Mouse (Mus musculus): ENCODE results near the gene Ube2g2. TPM values are rescaled to one million over a fixed set of nuclear protein-coding genes. Genes with fewer than 3 reads are reported as not detected.

The Ube2g2 gene
- total RNA-seq, 2 experiments from 2014 or later, result 45.1 to 47.6 TPM

Small RNAs within 50 kb of the gene (microRNA-seq; reads per million reads assigned to microRNA genes)
- gene Mir1930, result 21.1 reads per million, percentile 36 among the genes with 10 or more reads in this experiment

Other genes starting within 250 kb of the Ube2g2 start
- 10 to 100 TPM; 64.3 to 70.4 TPM for gene Adarb1, start 204.0 kb upstream of the Ube2g2 start, total RNA-seq (2021)
- 10 to 100 TPM; 29.0 to 30.1 TPM for gene Fam207a, start 106.5 kb upstream of the Ube2g2 start, total RNA-seq (2021)
- 1 to 10 TPM; 1.7 to 2.2 TPM for gene Itgb2, start 92.0 kb upstream of the Ube2g2 start, total RNA-seq (2021)
- gene Pttg1ip, start 40.6 kb upstream of the Ube2g2 start, total RNA-seq (2021), result 10 to 100 TPM; 54.7 to 62.7 TPM
- gene Sumo3, start 16.2 kb upstream of the Ube2g2 start, total RNA-seq (2021), result 100 to 1,000 TPM; 175 to 189 TPM
- 10 to 100 TPM in 1 of 2 experiments, not detected in 1; 21.0 TPM for gene Gm49325, start 16.1 kb upstream of the Ube2g2 start, total RNA-seq (2021)
- not detected for gene Tspear, start 64.3 kb downstream of the Ube2g2 start, total RNA-seq (2021)
- not detected for gene Gm19402, start 68.5 kb downstream of the Ube2g2 start, total RNA-seq (2021)
- not detected for gene Gm9508, start 75.0 kb downstream of the Ube2g2 start, total RNA-seq (2021)
- not detected for gene Gm10272, start 84.4 kb downstream of the Ube2g2 start, total RNA-seq (2021)
- gene Gm10024, start 89.2 kb downstream of the Ube2g2 start, total RNA-seq (2021), result not detected
- not detected for gene Gm10142, start 93.5 kb downstream of the Ube2g2 start, total RNA-seq (2021)
- gene Krtap12-1, start 98.3 kb downstream of the Ube2g2 start, total RNA-seq (2021), result not detected
- not detected for gene Gm10100, start 104.2 kb downstream of the Ube2g2 start, total RNA-seq (2021)
- gene Gm18596, start 120.4 kb downstream of the Ube2g2 start, total RNA-seq (2021), result not detected
- gene Gm9736, start 129.1 kb downstream of the Ube2g2 start, total RNA-seq (2021), result not detected
- not detected for gene Gm3233, start 137.4 kb downstream of the Ube2g2 start, total RNA-seq (2021)
- not detected for gene Gm3238, start 149.1 kb downstream of the Ube2g2 start, total RNA-seq (2021)
- not detected for gene Gm7138, start 154.7 kb downstream of the Ube2g2 start, total RNA-seq (2021)
- gene Gm3250, start 160.3 kb downstream of the Ube2g2 start, total RNA-seq (2021), result not detected
- not detected for gene Gm7137, start 165.9 kb downstream of the Ube2g2 start, total RNA-seq (2021)
- gene Gm9639, start 172.8 kb downstream of the Ube2g2 start, total RNA-seq (2021), result not detected
- gene Gm19668, start 176.9 kb downstream of the Ube2g2 start, total RNA-seq (2021), result not detected
- gene Gm9507, start 189.6 kb downstream of the Ube2g2 start, total RNA-seq (2021), result not detected
- not detected for gene Gm2696, start 192.4 kb downstream of the Ube2g2 start, total RNA-seq (2021)
- not detected for gene Krtap10-4, start 204.8 kb downstream of the Ube2g2 start, total RNA-seq (2021)
- gene Krtap10-10, start 213.7 kb downstream of the Ube2g2 start, total RNA-seq (2021), result not detected
- gene Gm36176, start 224.5 kb downstream of the Ube2g2 start, total RNA-seq (2021), result not detected
- gene Gm10318, start 230.6 kb downstream of the Ube2g2 start, total RNA-seq (2021), result not detected
- gene Gm3285, start 239.7 kb downstream of the Ube2g2 start, total RNA-seq (2021), result not detected

Data from left cerebral cortex, postnatal 4 days (tissue).